Mouse (Mus musculus): ENCODE measurements around the gene Nsun6. TPM values are rescaled to one million over a fixed set of nuclear protein-coding genes. Genes with fewer than 3 reads are reported as not detected.
A peak's percentile ranks its signal among the peaks of the same experiment; 100 is the strongest.

The Nsun6 gene
- 16.4 to 34.6 TPM (median 18.0 TPM) in 3 replicates for total RNA-seq (2017)

DNA sequence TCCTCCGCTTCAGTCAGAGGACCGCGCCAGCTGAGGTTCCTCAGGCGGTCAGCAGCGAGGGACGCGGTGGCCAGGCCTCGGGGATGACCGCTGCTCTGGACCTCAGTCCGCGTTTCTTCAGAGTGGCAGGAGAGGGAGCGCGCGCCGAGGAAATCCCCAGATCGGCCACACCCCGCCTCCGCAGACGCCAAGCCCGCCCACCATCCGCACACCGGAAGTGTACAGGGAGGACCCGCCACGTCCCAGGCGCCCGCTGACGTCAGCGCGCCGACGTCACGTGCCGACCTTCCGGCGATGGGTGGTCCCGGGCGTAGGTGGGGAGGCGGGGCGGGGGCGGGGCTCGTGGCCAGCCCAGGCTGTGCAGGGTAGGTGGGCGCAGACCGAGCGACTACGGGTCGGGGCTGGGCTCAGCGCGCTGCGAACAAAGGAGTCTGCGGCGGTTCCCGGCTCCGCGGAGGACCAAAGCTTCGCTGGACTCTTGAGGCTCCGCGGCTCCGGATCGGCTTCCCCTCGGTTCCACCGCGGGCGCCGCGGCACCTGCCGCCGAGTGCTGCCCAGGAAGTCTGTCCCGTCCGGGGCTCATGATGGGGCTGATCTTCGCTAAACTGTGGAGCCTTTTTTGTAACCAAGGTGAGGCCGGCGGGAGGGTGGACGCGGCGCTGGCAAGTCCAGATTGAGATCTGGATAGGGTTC lies at the start of gene Nsun6:
Gene Nsun6, minus strand, starts transcription at position 125 of the 693 bp plus-strand sequence.
- ATAC-seq (replicated peaks; ENCODE audit: insufficient number of reproducible peaks, low FRiP score, low TSS enrichment, poor library complexity, severe bottlenecking): peak; percentile 95

DNA sequence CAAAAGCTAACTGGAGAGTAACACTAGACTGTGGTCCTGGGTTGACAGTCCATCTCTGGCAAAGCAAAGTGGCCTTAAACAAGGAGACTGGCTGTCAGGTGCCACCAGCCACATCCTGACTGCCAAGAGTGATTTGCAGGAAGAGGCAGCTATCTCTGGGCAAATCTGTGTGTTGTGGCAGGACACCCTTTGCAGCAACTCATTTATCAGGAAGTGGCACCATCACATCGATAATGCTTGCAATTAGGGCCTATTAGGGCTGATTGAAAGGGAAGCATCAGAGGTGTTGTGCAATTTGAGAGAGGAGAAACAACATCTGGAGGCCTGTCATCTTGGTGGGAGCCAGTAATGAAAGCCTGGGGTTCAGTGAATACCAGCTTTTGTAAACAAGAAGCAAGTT lies 49.5 kb upstream of the Nsun6 start:
- no peak for ATAC-seq (replicated peaks; ENCODE audit: insufficient number of reproducible peaks, low FRiP score, low TSS enrichment, poor library complexity, severe bottlenecking)

DNA sequence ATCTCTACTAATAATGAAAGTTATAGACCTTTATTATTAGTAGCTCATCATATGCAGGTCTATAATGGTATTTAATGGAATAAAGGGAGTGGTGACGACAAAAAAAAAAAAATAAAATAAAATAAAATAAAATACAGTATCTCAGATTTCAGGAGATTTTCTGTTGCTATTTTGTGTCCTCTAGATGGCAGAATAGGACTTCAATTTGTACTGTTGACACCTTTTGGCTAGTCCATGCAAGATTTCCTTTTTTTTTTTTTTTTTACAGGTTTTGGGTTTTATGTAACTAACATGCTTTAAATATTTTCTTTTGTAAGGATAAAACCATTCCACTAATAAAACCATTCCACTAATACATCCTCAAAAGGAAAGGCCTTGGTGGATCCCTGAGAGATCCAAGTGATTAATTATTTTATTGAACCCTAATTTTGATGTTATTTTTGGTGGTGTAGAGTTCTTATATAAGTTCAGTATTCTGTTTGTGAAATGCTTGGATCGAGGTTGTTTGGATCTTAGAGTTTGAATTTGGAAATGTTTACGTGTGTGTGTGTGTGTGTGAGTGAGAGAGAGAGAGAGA lies 41.7 kb upstream of the Nsun6 start:
- ATAC-seq (replicated peaks; ENCODE audit: insufficient number of reproducible peaks, low FRiP score, low TSS enrichment, poor library complexity, severe bottlenecking): no peak

DNA sequence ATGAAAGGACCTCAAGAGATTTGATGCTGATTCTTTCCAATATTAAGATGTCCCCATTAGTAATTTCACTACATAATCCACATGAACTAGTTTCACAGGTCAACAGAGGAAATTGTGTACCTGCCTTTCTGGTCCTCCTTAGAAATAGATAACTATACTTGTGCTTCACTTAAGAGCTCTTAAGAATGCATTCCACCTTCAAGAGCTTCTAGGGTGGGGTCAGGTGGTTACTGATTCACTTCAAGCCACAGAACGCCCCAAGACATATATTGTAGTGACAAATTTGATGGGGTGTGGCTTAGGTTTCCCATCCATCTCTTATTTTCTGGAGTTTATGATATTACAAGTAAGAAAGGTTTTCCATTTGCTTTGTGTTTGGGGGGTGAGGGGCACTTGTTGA lies 32.4 kb upstream of the Nsun6 start:
- ATAC-seq (replicated peaks; ENCODE audit: insufficient number of reproducible peaks, low FRiP score, low TSS enrichment, poor library complexity, severe bottlenecking): no peak

DNA sequence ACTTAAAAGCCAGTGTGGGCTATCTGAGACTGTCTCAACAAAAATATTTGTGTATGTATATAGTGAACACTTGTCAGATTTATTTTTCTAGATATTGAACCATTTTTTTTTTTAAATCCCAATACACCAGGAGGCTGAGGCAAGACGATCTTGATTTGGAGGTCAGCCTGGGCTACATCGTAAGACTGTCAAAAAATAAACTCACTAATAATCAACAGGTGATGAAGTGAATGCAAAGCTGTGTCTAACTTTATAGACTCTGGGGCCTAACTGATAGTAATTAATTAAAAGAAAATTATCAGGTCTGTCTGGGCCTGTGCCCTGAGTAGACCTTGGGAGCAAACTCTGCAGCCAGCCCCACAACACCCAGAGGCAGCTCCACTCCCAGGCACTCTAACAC lies 28.8 kb upstream of the Nsun6 start:
- ATAC-seq (replicated peaks; ENCODE audit: insufficient number of reproducible peaks, low FRiP score, low TSS enrichment, poor library complexity, severe bottlenecking): no peak

DNA sequence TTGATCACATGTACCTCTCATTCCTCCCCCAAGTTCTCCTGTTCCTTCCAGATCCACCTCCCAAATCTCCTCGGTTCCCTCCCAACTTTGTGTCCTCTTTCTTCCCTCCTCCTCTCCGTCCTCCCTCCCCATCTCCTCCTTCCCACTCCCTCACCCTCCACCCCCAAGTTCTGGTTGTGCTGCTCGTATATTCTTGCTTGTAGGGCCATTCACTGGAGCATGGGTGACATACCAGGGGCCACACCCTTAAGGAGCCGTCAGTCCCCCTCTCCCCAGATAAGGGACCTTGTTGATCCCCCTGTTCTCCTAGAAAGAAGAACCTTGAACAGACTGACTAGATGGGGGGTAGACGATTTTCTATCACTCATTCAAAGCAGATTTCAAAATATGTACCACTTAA lies 12.2 kb upstream of the Nsun6 start:
- no peak for ATAC-seq (replicated peaks; ENCODE audit: insufficient number of reproducible peaks, low FRiP score, low TSS enrichment, poor library complexity, severe bottlenecking)

DNA sequence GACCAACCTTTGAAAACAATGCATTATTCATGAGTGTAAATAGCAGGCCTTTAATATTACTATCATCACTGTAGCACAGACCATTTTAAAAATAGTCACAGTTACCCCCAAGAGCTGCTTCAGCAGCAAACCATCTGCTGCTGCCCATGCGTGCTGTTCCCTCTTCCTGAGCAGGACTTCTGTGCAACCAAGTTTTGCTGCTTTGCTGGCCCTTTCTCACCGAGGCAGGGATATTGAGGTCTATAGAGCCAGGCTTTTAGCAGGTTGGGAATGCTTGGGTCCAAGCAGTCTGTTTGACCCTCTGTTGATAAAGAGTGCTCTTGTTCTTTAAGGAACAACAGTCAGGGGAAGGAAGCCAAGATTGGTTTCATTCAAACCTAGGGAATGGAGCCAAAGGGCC lies 10.6 kb upstream of the Nsun6 start:
- no peak for ATAC-seq (replicated peaks; ENCODE audit: insufficient number of reproducible peaks, low FRiP score, low TSS enrichment, poor library complexity, severe bottlenecking)

DNA sequence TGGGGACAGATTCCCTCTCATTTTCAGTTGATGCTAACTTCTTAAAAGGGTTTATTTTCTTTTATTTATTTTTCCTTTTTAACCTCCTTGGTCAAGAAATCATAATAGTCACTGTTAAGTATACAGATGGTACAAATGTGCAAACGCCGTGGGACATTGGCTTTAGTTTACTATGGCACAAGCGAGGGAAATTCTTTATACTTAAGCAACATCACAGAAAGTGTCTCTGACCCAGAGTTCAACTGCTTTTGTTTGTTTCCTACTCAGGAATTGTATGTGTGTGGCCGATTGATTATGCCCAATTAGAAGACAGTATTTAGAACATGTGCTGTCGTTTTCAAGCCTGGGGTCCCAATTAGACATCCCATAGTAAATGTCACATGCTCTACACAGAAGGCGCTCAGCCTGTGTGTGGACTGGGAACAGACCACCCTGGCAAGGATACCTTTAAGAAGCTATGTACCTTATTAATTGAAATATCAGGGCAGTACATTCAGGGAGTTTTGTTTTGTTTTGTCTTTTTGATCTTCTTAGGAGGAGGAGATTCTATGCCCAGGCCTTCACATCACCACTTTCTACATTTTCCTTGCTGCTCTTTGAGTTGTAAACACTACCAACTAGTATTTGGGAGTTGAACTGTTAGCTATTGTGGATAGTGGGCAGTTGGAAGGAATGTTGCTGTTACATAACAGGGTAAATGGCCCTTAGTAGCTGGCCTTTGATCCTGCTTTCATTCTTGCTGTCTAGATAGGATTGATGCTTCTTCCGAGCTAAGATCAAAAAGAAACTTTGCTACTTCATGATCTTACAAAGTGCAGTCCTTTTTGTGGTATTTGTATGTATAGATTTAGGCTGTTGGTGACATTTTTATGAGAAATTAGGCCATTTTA lies 9.8 kb upstream of the Nsun6 start:
- ATAC-seq (replicated peaks; ENCODE audit: insufficient number of reproducible peaks, low FRiP score, low TSS enrichment, poor library complexity, severe bottlenecking): no peak

DNA sequence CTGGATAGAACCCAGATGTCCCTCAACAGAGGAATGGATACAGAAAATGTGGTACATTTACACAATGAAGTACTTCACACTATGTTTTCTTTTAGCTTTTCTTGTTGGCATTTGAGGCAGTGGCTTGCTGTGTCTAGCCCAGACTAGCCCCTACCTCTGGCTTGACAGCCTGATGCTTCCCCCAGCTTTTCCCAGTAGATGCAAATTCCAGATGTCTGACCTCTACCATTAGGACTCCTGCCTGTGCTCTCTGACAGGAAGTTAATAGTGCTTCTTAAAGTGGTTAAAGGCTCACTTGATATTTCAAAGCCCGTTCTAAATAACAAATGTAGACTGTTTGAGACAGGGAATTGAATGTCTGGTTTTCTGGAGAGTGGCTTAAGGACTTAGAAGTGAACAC lies 8.9 kb upstream of the Nsun6 start:
- ATAC-seq (replicated peaks; ENCODE audit: insufficient number of reproducible peaks, low FRiP score, low TSS enrichment, poor library complexity, severe bottlenecking): no peak

DNA sequence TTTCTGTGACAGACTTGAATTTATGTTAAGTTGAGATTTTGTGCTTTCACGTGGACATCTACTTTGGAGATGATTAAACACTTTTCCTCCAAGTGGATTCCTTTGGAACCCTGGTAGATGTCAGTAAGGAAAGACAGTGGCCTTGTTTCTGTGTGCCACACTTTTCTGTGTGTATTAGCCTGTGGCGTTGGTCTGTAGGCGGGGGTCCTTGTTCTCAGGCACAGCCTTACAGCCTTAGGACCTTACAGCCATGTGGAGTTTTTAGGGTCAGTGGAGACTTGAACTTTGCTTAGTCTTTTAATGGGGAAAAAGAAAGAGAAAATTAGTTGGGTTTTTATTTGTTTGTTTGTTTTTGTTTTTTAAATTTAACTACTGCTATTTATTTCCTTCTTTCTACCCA lies 6.0 kb upstream of the Nsun6 start:
- ATAC-seq (replicated peaks; ENCODE audit: insufficient number of reproducible peaks, low FRiP score, low TSS enrichment, poor library complexity, severe bottlenecking): no peak

DNA sequence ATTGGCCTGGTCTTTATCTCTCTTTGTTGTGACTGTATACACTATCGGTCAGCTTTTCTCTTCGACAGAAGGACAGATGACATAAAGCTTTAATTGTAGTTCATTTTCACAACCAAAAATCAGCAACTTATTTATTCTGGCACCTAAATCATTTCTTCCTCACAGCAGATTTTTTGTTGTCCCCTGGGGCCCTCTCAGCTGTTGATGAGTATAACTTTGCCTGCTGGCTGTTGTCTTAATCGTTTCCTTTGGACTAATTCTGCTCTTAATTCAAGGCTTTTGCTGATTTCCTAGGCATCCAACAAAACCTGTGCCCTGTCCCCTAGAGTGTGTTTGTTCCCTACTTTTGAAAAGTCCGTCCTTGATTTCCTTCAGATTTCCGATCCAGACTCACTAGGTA lies 3.4 kb upstream of the Nsun6 start:
- no peak for ATAC-seq (replicated peaks; ENCODE audit: insufficient number of reproducible peaks, low FRiP score, low TSS enrichment, poor library complexity, severe bottlenecking)

DNA sequence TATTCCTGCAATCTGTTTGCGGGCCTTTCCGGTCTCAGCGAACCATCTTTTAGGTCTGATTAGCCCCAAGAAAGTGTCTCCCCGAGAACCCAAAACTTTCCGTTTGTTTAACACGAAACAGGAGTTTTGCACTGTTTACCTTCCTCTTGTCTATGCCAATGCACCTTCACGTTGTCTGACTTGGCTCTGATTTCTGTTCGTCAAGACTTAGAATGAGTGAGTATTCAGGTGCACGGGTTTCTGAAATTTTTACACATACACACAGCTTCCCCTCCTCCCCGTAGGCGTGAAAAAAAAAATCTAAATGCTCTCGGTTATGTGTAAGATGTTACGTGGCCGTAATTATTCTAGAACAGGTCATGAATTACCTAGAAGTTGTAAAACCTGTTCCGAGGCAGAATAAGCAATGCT lies 877 bp upstream of the Nsun6 start:
- ATAC-seq (replicated peaks; ENCODE audit: insufficient number of reproducible peaks, low FRiP score, low TSS enrichment, poor library complexity, severe bottlenecking): no peak

DNA sequence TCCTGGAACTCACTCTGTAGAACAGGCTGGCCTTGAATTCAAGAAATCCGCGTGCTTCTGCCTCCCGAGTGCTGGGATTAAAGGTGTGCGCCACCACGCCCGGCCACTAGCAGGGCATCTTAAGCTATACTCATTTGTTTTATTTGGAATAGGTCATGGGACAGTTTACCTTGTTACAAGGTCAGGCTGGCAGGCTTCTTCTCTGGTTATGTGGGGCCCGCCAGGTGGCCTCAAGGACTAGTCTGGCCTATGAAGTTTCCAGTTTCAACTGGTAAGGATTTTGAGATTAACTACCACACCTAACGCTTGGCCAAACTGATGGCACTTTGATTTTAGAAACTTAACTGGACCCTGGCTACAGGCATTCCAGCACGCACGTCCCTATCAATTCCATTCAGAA lies 373 bp downstream of the Nsun6 start:
- ATAC-seq (replicated peaks; ENCODE audit: insufficient number of reproducible peaks, low FRiP score, low TSS enrichment, poor library complexity, severe bottlenecking): no peak

DNA sequence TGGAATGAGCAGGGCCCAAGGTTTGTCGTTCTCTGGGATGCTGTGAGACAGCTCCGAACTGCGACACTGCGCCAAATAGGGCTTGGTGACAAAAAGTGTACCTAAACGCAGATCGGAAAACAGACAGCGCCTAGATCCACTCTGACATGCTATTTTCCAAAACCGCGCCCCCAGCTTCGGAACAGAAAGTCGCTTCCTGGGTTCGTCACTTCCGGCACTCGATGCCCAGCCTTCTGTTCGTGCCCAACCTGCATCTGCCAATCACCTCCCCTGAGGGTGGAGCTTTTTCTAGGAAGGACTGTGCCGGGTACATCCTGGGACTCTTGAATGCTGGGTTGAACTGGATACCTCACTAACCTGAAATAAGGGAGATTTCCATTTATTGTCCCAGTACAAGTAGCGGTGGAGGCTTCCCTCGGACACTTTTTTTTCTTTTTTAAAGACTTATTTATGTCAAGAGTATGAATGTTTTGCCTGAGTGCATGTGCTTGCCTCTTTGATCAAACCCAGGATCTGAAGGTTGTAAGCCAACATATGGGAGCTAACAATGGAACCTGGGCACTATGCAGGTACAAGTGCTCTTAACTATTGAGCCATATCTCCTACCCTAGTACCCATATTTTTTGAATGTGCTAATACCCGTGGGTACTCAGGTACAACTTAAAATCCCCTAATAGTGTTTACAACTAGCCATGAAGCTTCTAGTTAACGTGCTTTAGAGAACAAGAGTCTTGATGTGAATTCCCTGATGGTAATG lies 5.6 kb downstream of the Nsun6 start, which contains the start of gene Arl5b:
Gene Arl5b, plus strand, starts transcription at position 279 of the 757 bp plus-strand sequence.
- ATAC-seq (replicated peaks; ENCODE audit: insufficient number of reproducible peaks, low FRiP score, low TSS enrichment, poor library complexity, severe bottlenecking): peak; percentile 99

DNA sequence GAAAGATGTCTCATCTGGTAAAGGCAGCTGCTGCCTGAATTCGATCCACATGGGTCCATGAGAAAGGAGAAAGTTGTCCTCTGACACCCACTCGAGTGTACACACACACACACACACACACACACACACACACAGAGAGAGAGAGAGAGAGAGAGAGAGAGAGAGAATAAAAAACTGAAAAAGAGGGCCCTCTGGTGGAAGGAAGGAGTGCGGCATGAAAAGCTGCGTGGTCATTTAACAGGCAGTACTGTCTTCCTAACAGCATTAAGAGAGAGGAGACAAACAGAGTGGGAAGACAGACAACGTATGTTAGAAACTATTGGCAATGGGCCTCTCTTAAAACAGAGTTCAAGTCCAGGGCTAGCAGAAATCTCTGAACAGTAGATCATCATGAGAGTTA lies 14.5 kb downstream of the Nsun6 start:
- no peak for ATAC-seq (replicated peaks; ENCODE audit: insufficient number of reproducible peaks, low FRiP score, low TSS enrichment, poor library complexity, severe bottlenecking)

DNA sequence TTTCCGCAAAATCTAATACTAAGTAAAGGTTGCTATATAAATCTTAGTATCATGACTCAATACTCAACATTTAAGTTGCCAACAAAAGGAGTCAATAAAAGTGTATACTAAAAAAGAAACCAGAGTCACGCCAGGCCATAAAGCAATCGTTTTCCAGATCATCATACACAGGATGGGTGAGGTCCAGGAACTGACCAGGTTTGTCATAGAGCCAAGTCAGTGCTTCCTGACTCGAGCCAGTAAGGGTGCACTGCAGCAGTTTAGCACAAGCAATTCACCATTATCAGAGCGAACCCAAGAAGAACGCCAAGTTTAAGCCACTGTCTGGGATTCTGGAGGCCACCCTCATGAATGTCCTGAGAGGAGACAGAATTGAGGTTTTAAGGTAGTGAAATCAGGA lies 16.2 kb downstream of the Nsun6 start:
- no peak for ATAC-seq (replicated peaks; ENCODE audit: insufficient number of reproducible peaks, low FRiP score, low TSS enrichment, poor library complexity, severe bottlenecking)

DNA sequence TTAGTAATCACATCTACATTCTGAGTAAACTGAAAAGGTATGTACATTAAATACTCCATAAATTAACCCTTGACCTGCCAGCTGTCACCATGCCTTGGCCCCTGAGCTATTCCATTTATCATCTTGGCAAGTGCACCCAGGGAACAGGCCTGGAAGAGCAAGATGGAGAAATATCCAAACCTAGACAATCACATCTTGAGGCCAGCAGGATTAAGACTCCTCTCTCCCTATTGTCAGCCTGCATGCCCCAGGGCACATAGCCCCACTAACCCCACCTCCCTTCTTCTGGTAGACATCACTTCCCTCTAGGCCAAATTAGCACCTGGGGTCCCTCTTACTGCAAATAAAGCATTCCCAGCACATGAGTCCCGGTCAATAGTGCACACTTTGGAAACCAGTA lies 27.1 kb downstream of the Nsun6 start:
- ATAC-seq (replicated peaks; ENCODE audit: insufficient number of reproducible peaks, low FRiP score, low TSS enrichment, poor library complexity, severe bottlenecking): no peak

DNA sequence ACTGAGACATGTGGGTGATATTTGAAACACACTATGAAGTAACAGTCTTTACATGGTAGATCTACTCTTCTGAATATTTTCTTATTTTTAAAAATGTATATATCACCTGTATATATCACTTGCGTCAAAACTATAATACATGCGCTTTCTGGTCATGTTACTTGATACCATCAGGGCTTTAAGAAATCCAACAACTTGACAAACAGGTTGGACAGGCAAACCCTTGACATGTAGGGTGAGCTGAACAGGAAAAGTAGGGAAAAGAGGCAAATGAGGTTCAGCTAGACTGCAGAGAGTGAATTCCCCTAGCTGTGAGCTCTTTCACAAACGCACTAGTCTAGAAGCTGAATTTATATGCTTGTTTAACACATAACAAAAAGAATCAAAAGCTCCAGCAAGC lies 28.1 kb downstream of the Nsun6 start:
- ATAC-seq (replicated peaks; ENCODE audit: insufficient number of reproducible peaks, low FRiP score, low TSS enrichment, poor library complexity, severe bottlenecking): no peak

DNA sequence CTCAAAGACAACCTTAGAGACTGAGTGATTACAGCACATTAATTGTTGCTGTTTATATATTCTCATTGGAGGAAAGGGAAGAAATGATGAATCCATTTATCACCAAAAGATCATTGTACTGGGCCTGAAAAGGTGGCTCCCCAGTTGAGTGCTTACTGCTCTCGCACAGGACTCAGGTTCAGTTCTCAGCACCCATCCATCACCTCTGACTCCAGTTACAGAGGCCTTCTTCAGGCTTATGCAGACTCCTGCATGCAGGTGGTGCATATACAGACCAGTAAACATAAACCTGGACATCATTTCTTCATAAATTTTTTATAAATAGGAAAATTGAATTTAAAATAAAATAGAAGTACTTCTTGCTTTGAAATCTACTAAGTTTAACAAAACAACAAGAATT lies 46.8 kb downstream of the Nsun6 start:
- ATAC-seq (replicated peaks; ENCODE audit: insufficient number of reproducible peaks, low FRiP score, low TSS enrichment, poor library complexity, severe bottlenecking): no peak
